25 mouse cellular contexts compared by ENCODE assay signal in genomic region chr13:95174253-95174652, GRCm38 (mm10).
DNase-seq lines count a peak whose midpoint lies in the region; ATAC-seq lines count a peak whose summit lies in the region.
"Had no signal": no experiment of that assay in that cellular context is flagged by ENCODE, and none has a peak within 500 bp of the region (broad histone marks: within the 10 kb centered on the region; RNA-seq: fewer than 3 reads in every experiment).

No protein-coding gene starts in this region.

- H3K4me2 ChIP-seq in heart, embryonic 12.5 days = no peak overlapping the region
- H3K4me2 ChIP-seq: forebrain, embryonic 12.5 days; heart, embryonic 15.5 days; lung, embryonic 15.5 days; neural tube, embryonic 12.5 days had no signal

- no peak overlapping the region for H3K9ac ChIP-seq in heart, embryonic 12.5 days
- H3K9ac ChIP-seq: forebrain, embryonic 12.5 days; heart, embryonic 15.5 days; liver, embryonic 14.5 days; lung, embryonic 15.5 days; neural tube, embryonic 12.5 days had no signal

- no peak overlapping the region for H3K27ac ChIP-seq in heart, embryonic 12.5 days (ENCODE audit: poor library complexity, severe bottlenecking)
- H3K27ac ChIP-seq in embryonic facial prominence, embryonic 10.5 days (replicated peaks) = no peak overlapping the region
- H3K27ac ChIP-seq: forebrain, embryonic 12.5 days; heart, adult 2 months; heart, embryonic 15.5 days; liver, embryonic 14.5 days; lung, embryonic 15.5 days; macrophage; midbrain, embryonic 10.5 days; neural tube, embryonic 12.5 days had no signal

- peaks cover 12% of the 10 kb centered on the region; the same call in 1 of the 2 replicates for H3K27me3 ChIP-seq in heart, embryonic 12.5 days (replicated peaks)
- no peaks in the 10 kb centered on the region for H3K27me3 ChIP-seq in embryonic facial prominence, embryonic 10.5 days (replicated peaks; ENCODE audit: low read depth, poor library complexity, severe bottlenecking)
- H3K27me3 ChIP-seq: forebrain, embryonic 12.5 days; heart, embryonic 15.5 days; lung, embryonic 15.5 days; neural tube, embryonic 12.5 days had no signal

- WGBS in heart, embryonic 12.5 days = 55% methylated on average over 6 of the region's 6 CpGs
- WGBS in embryonic facial prominence, embryonic 10.5 days = 83% methylated on average over 6 of the region's 6 CpGs

- H3K36me3 ChIP-seq in heart, embryonic 12.5 days = no peaks in the 10 kb centered on the region
- no peaks in the 10 kb centered on the region for H3K36me3 ChIP-seq in embryonic facial prominence, embryonic 10.5 days (replicated peaks)
- H3K36me3 ChIP-seq: forebrain, embryonic 12.5 days; G1E; heart, embryonic 15.5 days; lung, embryonic 15.5 days; midbrain, embryonic 10.5 days; neural tube, embryonic 12.5 days had no signal

- ATAC-seq in heart, embryonic 12.5 days (ENCODE audit: insufficient number of reproducible peaks, low FRiP score) = no peak
- ATAC-seq: hindbrain, embryonic 16.5 days had no signal

- H3K9me3 ChIP-seq in heart, embryonic 12.5 days (replicated peaks) = no peaks in the 10 kb centered on the region
- no peaks in the 10 kb centered on the region for H3K9me3 ChIP-seq in embryonic facial prominence, embryonic 10.5 days
- H3K9me3 ChIP-seq: forebrain, embryonic 12.5 days; G1E; heart, embryonic 15.5 days; lung, embryonic 15.5 days; midbrain, embryonic 10.5 days; neural tube, embryonic 12.5 days had no signal

- peaks cover 9% of the 10 kb centered on the region for H3K4me1 ChIP-seq in heart, embryonic 12.5 days (replicated peaks)
- H3K4me1 ChIP-seq in embryonic facial prominence, embryonic 10.5 days = 0 out of 2 replicates have a peak, but pooled peaks cover 6% of the 10 kb centered on the region
- H3K4me1 ChIP-seq: forebrain, embryonic 12.5 days; lung, embryonic 15.5 days; neural tube, embryonic 12.5 days had no signal

- H3K4me3 ChIP-seq in heart, embryonic 12.5 days = no peak overlapping the region
- H3K4me3 ChIP-seq in embryonic facial prominence, embryonic 10.5 days = no peak overlapping the region
- H3K4me3 ChIP-seq: forebrain, embryonic 12.5 days; heart, adult 2 months; heart, embryonic 15.5 days; lung, embryonic 15.5 days; midbrain, embryonic 10.5 days; neural tube, embryonic 12.5 days had no signal

- peak; percentile 86 for DNase-seq in heart, adult 11 months
- DNase-seq in ovary, adult 18-20 months (ENCODE audit: low spot score) = peak; percentile 71
- DNase-seq in ovary, postnatal 10 days (ENCODE audit: low spot score) = no peak
- DNase-seq in adrenal gland, adult 8-10 months = peak; percentile 82
- peak; percentile 54 to 57 for DNase-seq in right cerebral cortex, postnatal 10 days (ENCODE audit: low spot score in 2 of 2)
- DNase-seq in embryonic facial prominence, embryonic 10.5 days (ENCODE audit: low spot score) = no peak
- DNase-seq: cerebellum, adult 18-20 months; cerebellum, postnatal 25 days; gastrocnemius, postnatal 14 days; heart, postnatal 4 days; kidney, adult 2 months; kidney, postnatal 14 days; layer of hippocampus, adult 9-11 months; thymus, postnatal 36 days had no signal

Comparison
In these comparisons a context has a peak if more than half of its experiments do, and no peak if none do; other contexts are left out.
1. DNase-seq: peak in heart, adult 11 months (single experiment), ovary, adult 18-20 months (single experiment), adrenal gland, adult 8-10 months (single experiment) and right cerebral cortex, postnatal 10 days (2 of 2); none in ovary, postnatal 10 days (single experiment) and embryonic facial prominence, embryonic 10.5 days (single experiment).